Mouse (Mus musculus): Measurements from ENCODE around the gene Rnd1. TPM values are rescaled to one million over a fixed set of nuclear protein-coding genes. Genes with fewer than 3 reads are reported as not detected.

Rnd1 gene
- total RNA-seq, 2 experiments from 2014 or later: 1.6 to 2.9 TPM

DNA sequence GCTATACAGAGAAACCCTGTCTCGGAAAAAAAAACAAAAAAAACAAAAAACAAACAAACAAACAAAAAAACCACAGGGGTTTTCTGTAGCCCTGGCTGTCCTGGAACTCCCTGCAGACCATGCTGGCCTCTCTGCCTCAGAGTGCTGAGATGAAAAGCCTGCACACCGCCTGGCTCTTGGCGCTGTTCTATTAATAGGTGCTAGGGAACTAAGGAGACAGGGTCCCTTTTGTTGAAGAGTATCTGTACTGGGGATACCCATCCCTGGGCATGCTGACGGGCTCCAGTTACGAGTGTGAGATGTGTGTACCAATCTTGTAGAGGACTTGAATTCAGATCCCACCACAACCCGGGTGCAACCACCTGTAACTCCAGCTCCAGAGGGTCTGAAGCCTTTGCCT, 61.5 kb downstream of the Rnd1 start:
- ATAC-seq (ENCODE audit: poor library complexity, severe bottlenecking): no peak

DNA sequence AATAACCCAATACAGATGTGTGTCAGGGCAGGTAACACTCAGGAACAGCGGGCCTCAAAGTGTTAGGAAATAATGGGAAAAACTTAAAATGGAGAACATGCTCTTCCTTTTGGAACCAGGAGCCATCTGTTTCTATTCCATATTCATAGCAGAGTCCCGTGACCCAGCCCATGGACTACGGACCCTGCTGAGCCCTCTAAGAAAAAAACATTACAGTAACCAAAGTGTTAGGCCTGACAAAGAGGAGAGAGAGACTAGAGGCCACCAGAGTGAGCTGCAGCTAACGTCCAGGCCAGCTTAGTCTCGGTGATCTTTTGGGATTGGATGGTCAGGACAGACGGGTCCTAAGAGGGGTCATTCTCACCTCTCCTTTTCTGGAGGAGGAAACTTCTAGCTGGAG, 62.3 kb downstream of the Rnd1 start:
- ATAC-seq (ENCODE audit: poor library complexity, severe bottlenecking): no peak

DNA sequence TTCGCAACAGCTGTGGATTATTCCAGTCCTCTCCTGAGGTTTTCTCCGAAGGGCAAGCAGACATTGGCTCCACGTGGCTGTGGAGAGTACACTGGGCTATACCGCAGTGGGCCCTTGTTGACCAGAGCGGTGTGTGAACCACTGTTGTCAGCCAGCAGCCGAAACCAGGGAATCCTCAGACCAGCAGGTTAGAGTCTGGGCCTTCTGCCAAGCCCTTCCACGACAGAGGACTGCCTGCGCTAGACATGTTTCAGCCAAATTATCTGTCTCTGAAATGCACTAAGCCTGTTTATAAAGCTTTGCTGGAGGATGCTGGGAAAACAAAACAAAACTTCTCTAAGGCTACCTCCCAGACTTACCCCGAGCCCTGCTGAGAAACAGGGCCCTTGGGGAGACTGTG, 62.7 kb downstream of the Rnd1 start:
- no peak for ATAC-seq (ENCODE audit: poor library complexity, severe bottlenecking)

Other genes with a start within 250 kb of the Rnd1 start
- gene Olfr282, start 246.2 kb downstream of the Rnd1 start, total RNA-seq (2015): not detected in 2 replicates
- not detected in 2 replicates for gene Olfr282, start 246.2 kb downstream of the Rnd1 start, total RNA-seq (2017)
- not detected in 2 replicates for gene Olfr281, start 224.9 kb downstream of the Rnd1 start, total RNA-seq (2015)
- gene Olfr281, start 224.9 kb downstream of the Rnd1 start, total RNA-seq (2017): not detected in 2 replicates
- not detected in 2 replicates for gene OR5BS1P, start 207.6 kb downstream of the Rnd1 start, total RNA-seq (2015)
- gene OR5BS1P, start 207.6 kb downstream of the Rnd1 start, total RNA-seq (2017): not detected in 2 replicates
- not detected in 2 replicates for gene Lalba, start 194.7 kb downstream of the Rnd1 start, total RNA-seq (2015)
- not detected in 2 replicates for gene Lalba, start 194.7 kb downstream of the Rnd1 start, total RNA-seq (2017)
- gene Olfr279, start 185.1 kb downstream of the Rnd1 start, total RNA-seq (2015): not detected in 2 replicates
- not detected in 2 replicates for gene Olfr279, start 185.1 kb downstream of the Rnd1 start, total RNA-seq (2017)
- 36.7 and 42.7 TPM in 2 replicates for gene Kansl2, start 143.2 kb downstream of the Rnd1 start, total RNA-seq (2015)
- 30.4 and 31.8 TPM in 2 replicates for gene Kansl2, start 143.2 kb downstream of the Rnd1 start, total RNA-seq (2017)
- 33.0 and 38.7 TPM in 2 replicates for gene Ccnt1, start 106.5 kb downstream of the Rnd1 start, total RNA-seq (2015)
- 41.3 and 43.5 TPM in 2 replicates for gene Ccnt1, start 106.5 kb downstream of the Rnd1 start, total RNA-seq (2017)
- gene 4930415O20Rik, start 106.5 kb downstream of the Rnd1 start, total RNA-seq (2015): 0.46 TPM in 1 of 2 replicates, not detected in the other
- not detected in 2 replicates for gene 4930415O20Rik, start 106.5 kb downstream of the Rnd1 start, total RNA-seq (2017)
- gene Adcy6, start 67.4 kb downstream of the Rnd1 start, total RNA-seq (2015): 0.31 and 0.71 TPM in 2 replicates
- 0.99 and 1.1 TPM in 2 replicates for gene Adcy6, start 67.4 kb downstream of the Rnd1 start, total RNA-seq (2017)
- 0.04 TPM in 1 of 2 replicates, not detected in the other for gene Cacnb3, start 46.6 kb downstream of the Rnd1 start, total RNA-seq (2015)
- 0.11 TPM in 1 of 2 replicates, not detected in the other for gene Cacnb3, start 46.6 kb downstream of the Rnd1 start, total RNA-seq (2017)
- gene Ddx23, start 14.6 kb downstream of the Rnd1 start, total RNA-seq (2015): 20.2 and 23.4 TPM in 2 replicates
- 84.3 and 106 TPM in 2 replicates for gene Ddx23, start 14.6 kb downstream of the Rnd1 start, total RNA-seq (2017)
- not detected in 2 replicates for gene Ccdc65, start 30.7 kb upstream of the Rnd1 start, total RNA-seq (2015)
- gene Ccdc65, start 30.7 kb upstream of the Rnd1 start, total RNA-seq (2017): not detected in 2 replicates
- gene Fkbp11, start 50.7 kb upstream of the Rnd1 start, total RNA-seq (2015): 0.40 TPM in 1 of 2 replicates, not detected in the other
- 0.33 and 1.4 TPM in 2 replicates for gene Fkbp11, start 50.7 kb upstream of the Rnd1 start, total RNA-seq (2017)
- gene Arf3, start 85.8 kb upstream of the Rnd1 start, total RNA-seq (2015): 28.3 and 35.9 TPM in 2 replicates
- gene Arf3, start 85.8 kb upstream of the Rnd1 start, total RNA-seq (2017): 33.8 and 37.8 TPM in 2 replicates
- gene Wnt10b, start 100.7 kb upstream of the Rnd1 start, total RNA-seq (2015): 0.04 and 0.34 TPM in 2 replicates
- not detected in 2 replicates for gene Wnt10b, start 100.7 kb upstream of the Rnd1 start, total RNA-seq (2017)
- gene Wnt1, start 112.4 kb upstream of the Rnd1 start, total RNA-seq (2015): not detected in 2 replicates
- gene Wnt1, start 112.4 kb upstream of the Rnd1 start, total RNA-seq (2017): not detected in 2 replicates
- not detected in 2 replicates for gene Ddn, start 132.0 kb upstream of the Rnd1 start, total RNA-seq (2015)
- gene Ddn, start 132.0 kb upstream of the Rnd1 start, total RNA-seq (2017): 0.15 and 0.16 TPM in 2 replicates
- gene Prkag1, start 154.1 kb upstream of the Rnd1 start, total RNA-seq (2015): 60.5 TPM in 2 replicates
- 99.7 and 126 TPM in 2 replicates for gene Prkag1, start 154.1 kb upstream of the Rnd1 start, total RNA-seq (2017)
- gene Kmt2d, start 193.7 kb upstream of the Rnd1 start, total RNA-seq (2015): 33.7 and 37.1 TPM in 2 replicates
- 16.7 and 52.1 TPM in 2 replicates for gene Kmt2d, start 193.7 kb upstream of the Rnd1 start, total RNA-seq (2017)
- 4.8 and 9.6 TPM in 2 replicates for gene Rhebl1, start 217.1 kb upstream of the Rnd1 start, total RNA-seq (2015)
- 3.4 and 10.2 TPM in 2 replicates for gene Rhebl1, start 217.1 kb upstream of the Rnd1 start, total RNA-seq (2017)
- not detected in 2 replicates for gene Dhh, start 221.1 kb upstream of the Rnd1 start, total RNA-seq (2015)
- gene Dhh, start 221.1 kb upstream of the Rnd1 start, total RNA-seq (2017): not detected in 2 replicates
- gene Lmbr1l, start 240.8 kb upstream of the Rnd1 start, total RNA-seq (2015): 10.7 and 11.1 TPM in 2 replicates
- gene Lmbr1l, start 240.8 kb upstream of the Rnd1 start, total RNA-seq (2017): 11.1 and 28.8 TPM in 2 replicates